Mouse (Mus musculus): ENCODE data around the gene Pycr1. TPM values are rescaled to one million over a fixed set of nuclear protein-coding genes. Genes with fewer than 3 reads are reported as not detected.

The Pycr1 gene
- total and polyA plus RNA-seq, 2 experiments: 0.61 to 2.6 TPM

GRCm38 (mm10) chr11:120642939-120643600 lies 499 bp downstream of the Pycr1 start:
- no peak for TF ChIP-seq POLR2A (IDR thresholded peaks at IDR 0.05; ENCODE audit: extremely low read depth, insufficient read depth, low read length)
- no peak for TF ChIP-seq CTCF (IDR thresholded peaks at IDR 0.05; ENCODE audit: low read depth, low read length)
- H3K27ac ChIP-seq (replicated peaks; ENCODE audit: insufficient read depth, low read depth, low read length): no peak overlapping the region
- no peaks in the 10 kb centered on the region for H3K79me2 ChIP-seq (ENCODE audit: control insufficient read depth, insufficient read depth, low read length)
- H3K36me3 ChIP-seq (ENCODE audit: control insufficient read depth, insufficient read depth, low read length): no peaks in the 10 kb centered on the region
- peak overlapping the region; percentile 39 for H3K9ac ChIP-seq (ENCODE audit: low read depth, low read length)
- no peak for DNase-seq (ENCODE audit: extremely low read depth, low read depth, low spot score)
- H3K4me1 ChIP-seq (ENCODE audit: control insufficient read depth, insufficient read depth, low read length): peaks cover 5% of the 10 kb centered on the region; the same call in 1 of the 2 replicates
- 1% methylated on average over 18 of the region's 18 CpGs for WGBS
- peak overlapping the region; percentile 32 for H3K4me3 ChIP-seq (ENCODE audit: insufficient read depth, low read depth, low read length)
- H3K27me3 ChIP-seq (ENCODE audit: control insufficient read depth, insufficient read depth, low read length): no peaks in the 10 kb centered on the region

GRCm38 (mm10) chr11:120641869-120642268 lies 1.7 kb downstream of the Pycr1 start:
- Histone ChIP-seq H3K4me1 (ENCODE audit: control insufficient read depth, insufficient read depth, low read length) (peaks cover 5% of the 10 kb centered on the region; the same call in 1 of the 2 replicates), H3K27ac (replicated peaks; ENCODE audit: insufficient read depth, low read depth, low read length) (no peak overlapping the region), H3K9ac (ENCODE audit: low read depth, low read length) (no peak overlapping the region), H3K36me3 (ENCODE audit: control insufficient read depth, insufficient read depth, low read length) (no peaks in the 10 kb centered on the region), H3K4me3 (ENCODE audit: insufficient read depth, low read depth, low read length) (no peak overlapping the region), H3K27me3 (ENCODE audit: control insufficient read depth, insufficient read depth, low read length) (no peaks in the 10 kb centered on the region), H3K79me2 (ENCODE audit: control insufficient read depth, insufficient read depth, low read length) (no peaks in the 10 kb centered on the region)
- TF ChIP-seq CTCF (IDR thresholded peaks at IDR 0.05; ENCODE audit: low read depth, low read length): no peak
- TF ChIP-seq POLR2A (IDR thresholded peaks at IDR 0.05; ENCODE audit: extremely low read depth, insufficient read depth, low read length): no peak
- DNase-seq (ENCODE audit: extremely low read depth, low read depth, low spot score): no peak
- 89% methylated on average over 8 of the region's 8 CpGs for WGBS

- DNase-seq (ENCODE audit: extremely low read depth, low read depth, low spot score): no peak
- peaks cover 5% of the 10 kb centered on the region; the same call in 1 of the 2 replicates for H3K4me1 ChIP-seq (ENCODE audit: control insufficient read depth, insufficient read depth, low read length)
- no peaks in the 10 kb centered on the region for H3K27me3 ChIP-seq (ENCODE audit: control insufficient read depth, insufficient read depth, low read length)
- 85% methylated on average over 9 of the region's 9 CpGs for WGBS
- no peak for TF ChIP-seq CTCF (IDR thresholded peaks at IDR 0.05; ENCODE audit: low read depth, low read length)
- no peak for TF ChIP-seq POLR2A (IDR thresholded peaks at IDR 0.05; ENCODE audit: extremely low read depth, insufficient read depth, low read length)
- H3K27ac ChIP-seq (replicated peaks; ENCODE audit: insufficient read depth, low read depth, low read length): no peak overlapping the region
- no peaks in the 10 kb centered on the region for H3K79me2 ChIP-seq (ENCODE audit: control insufficient read depth, insufficient read depth, low read length)
- no peak overlapping the region for H3K4me3 ChIP-seq (ENCODE audit: insufficient read depth, low read depth, low read length)
- H3K36me3 ChIP-seq (ENCODE audit: control insufficient read depth, insufficient read depth, low read length): no peaks in the 10 kb centered on the region
- H3K9ac ChIP-seq (ENCODE audit: low read depth, low read length): no peak overlapping the region
Measured at GRCm38 (mm10) chr11:120641255-120641654, 2.3 kb downstream of the Pycr1 start.

GRCm38 (mm10) chr11:120634810-120635209 lies 8.8 kb downstream of the Pycr1 start:
- no peaks in the 10 kb centered on the region for H3K27me3 ChIP-seq (ENCODE audit: control insufficient read depth, insufficient read depth, low read length)
- DNase-seq (ENCODE audit: extremely low read depth, low read depth, low spot score): no peak
- TF ChIP-seq POLR2A (IDR thresholded peaks at IDR 0.05; ENCODE audit: extremely low read depth, insufficient read depth, low read length) (no peak), CTCF (IDR thresholded peaks at IDR 0.05; ENCODE audit: low read depth, low read length) (no peak)
- H3K4me1 ChIP-seq (ENCODE audit: control insufficient read depth, insufficient read depth, low read length): peaks cover 15% of the 10 kb centered on the region
- WGBS: 91% methylated on average over 5 of the region's 5 CpGs
- H3K9ac ChIP-seq (ENCODE audit: low read depth, low read length): no peak overlapping the region
- H3K79me2 ChIP-seq (ENCODE audit: control insufficient read depth, insufficient read depth, low read length): peaks cover 4% of the 10 kb centered on the region; the same call in 1 of the 2 replicates
- no peaks in the 10 kb centered on the region for H3K36me3 ChIP-seq (ENCODE audit: control insufficient read depth, insufficient read depth, low read length)
- H3K27ac ChIP-seq (replicated peaks; ENCODE audit: insufficient read depth, low read depth, low read length): no peak overlapping the region
- no peak overlapping the region for H3K4me3 ChIP-seq (ENCODE audit: insufficient read depth, low read depth, low read length)

- Histone ChIP-seq H3K27me3 (ENCODE audit: control insufficient read depth, insufficient read depth, low read length) (no peaks in the 10 kb centered on the region), H3K9ac (ENCODE audit: low read depth, low read length) (peak within 1 kb of the TSS; percentile 98), H3K79me2 (ENCODE audit: control insufficient read depth, insufficient read depth, low read length) (peaks cover 6% of the 10 kb centered on the region; the same call in 1 of the 2 replicates), H3K4me3 (ENCODE audit: insufficient read depth, low read depth, low read length) (peak within 1 kb of the TSS; percentile 84), H3K4me1 (ENCODE audit: control insufficient read depth, insufficient read depth, low read length) (peaks cover 22% of the 10 kb centered on the region), H3K27ac (replicated peaks; ENCODE audit: insufficient read depth, low read depth, low read length) (peak within 1 kb of the TSS; percentile 90), H3K36me3 (ENCODE audit: control insufficient read depth, insufficient read depth, low read length) (no peaks in the 10 kb centered on the region)
- peak; percentile 83 for DNase-seq (ENCODE audit: extremely low read depth, low read depth, low spot score)
- WGBS: 10% methylated on average over 56 of the region's 58 CpGs
- TF ChIP-seq POLR2A (IDR thresholded peaks at IDR 0.05; ENCODE audit: extremely low read depth, insufficient read depth, low read length) (peak; percentile 60; the same call in 1 of the 2 replicates), CTCF (IDR thresholded peaks at IDR 0.05; ENCODE audit: low read depth, low read length) (no peak)
Measured at GRCm38 (mm10) chr11:120633520-120634343, 9.8 kb downstream of the Pycr1 start, which contains the start of gene Mafg. Mafg (minus strand) TSS chr11:120633600.
